Mouse (Mus musculus) limb, embryonic 15.5 days (tissue): Measurements from ENCODE around the gene Kmt2d. TPM values are rescaled to one million over a fixed set of nuclear protein-coding genes. Genes with fewer than 3 reads are reported as not detected.

Source experiments
- ATAC-seq: fragments of 200-750 bp; cut with Nextera tagmentation; 2 replicates; pipeline ENCODE4 v1.8.0; 2017; ENCODE audit warnings: low read depth, moderate TSS enrichment; ENCODE audit not compliant: insufficient number of reproducible peaks, low FRiP score, low TSS enrichment
- H3K27ac ChIP-seq: fragments of 300-500 bp; sonication (generic); 2 replicates; pipeline ENCODE4 v1.5.1; 2015; ENCODE audit warnings: moderate library complexity, mild to moderate bottlenecking, inconsistent platforms
- H3K27me3 ChIP-seq: fragments of 300-500 bp; sonication (generic); 2 replicates; pipeline ENCODE4 v1.6.1; 2015; ENCODE audit warnings: inconsistent platforms
- H3K36me3 ChIP-seq: fragments of 300-500 bp; sonication (generic); 2 replicates; pipeline ENCODE4 v1.6.1; 2015; ENCODE audit warnings: inconsistent platforms
- H3K4me1 ChIP-seq: fragments of 300-500 bp; sonication (generic); 2 replicates; pipeline ENCODE4 v1.6.1; 2015; ENCODE audit warnings: inconsistent platforms
- H3K4me2 ChIP-seq: fragments of 300-500 bp; sonication (generic); 2 replicates; pipeline ENCODE4 v1.6.1; 2015; ENCODE audit warnings: mild to moderate bottlenecking, inconsistent platforms
- H3K4me3 ChIP-seq: fragments of 300-500 bp; sonication (generic); 2 replicates; pipeline ENCODE4 v1.5.1; 2015; ENCODE audit warnings: mild to moderate bottlenecking, inconsistent platforms
- H3K9ac ChIP-seq: fragments of 300-500 bp; sonication (generic); 2 replicates; pipeline ENCODE4 v1.6.1; 2015; ENCODE audit warnings: inconsistent platforms
- H3K9me3 ChIP-seq: fragments of 300-500 bp; sonication (generic); 2 replicates; pipeline ENCODE4 v1.6.1; 2016; ENCODE audit warnings: inconsistent platforms
- WGBS: fragments of 180-500 bp; shearing (Covaris S2); methylation state at CpG from one replicate; pipeline ENCODE4 v1.1.7; 2015; 5-methylcytosine and 5-hydroxymethylcytosine counted together
- polyA plus RNA-seq: library from polyadenylated mRNA; unstranded; fragments of >200 nt; fragmentation: Nextera tagmentation; extraction: Ambion mirVana; gene quantifications from 2 replicates; pipeline ENCODE4 v1.2.1, GENCODE M21; 2015

Gene Kmt2d
- polyA plus RNA-seq, 1 experiment from 2014 or later: 13.7 TPM

DNA sequence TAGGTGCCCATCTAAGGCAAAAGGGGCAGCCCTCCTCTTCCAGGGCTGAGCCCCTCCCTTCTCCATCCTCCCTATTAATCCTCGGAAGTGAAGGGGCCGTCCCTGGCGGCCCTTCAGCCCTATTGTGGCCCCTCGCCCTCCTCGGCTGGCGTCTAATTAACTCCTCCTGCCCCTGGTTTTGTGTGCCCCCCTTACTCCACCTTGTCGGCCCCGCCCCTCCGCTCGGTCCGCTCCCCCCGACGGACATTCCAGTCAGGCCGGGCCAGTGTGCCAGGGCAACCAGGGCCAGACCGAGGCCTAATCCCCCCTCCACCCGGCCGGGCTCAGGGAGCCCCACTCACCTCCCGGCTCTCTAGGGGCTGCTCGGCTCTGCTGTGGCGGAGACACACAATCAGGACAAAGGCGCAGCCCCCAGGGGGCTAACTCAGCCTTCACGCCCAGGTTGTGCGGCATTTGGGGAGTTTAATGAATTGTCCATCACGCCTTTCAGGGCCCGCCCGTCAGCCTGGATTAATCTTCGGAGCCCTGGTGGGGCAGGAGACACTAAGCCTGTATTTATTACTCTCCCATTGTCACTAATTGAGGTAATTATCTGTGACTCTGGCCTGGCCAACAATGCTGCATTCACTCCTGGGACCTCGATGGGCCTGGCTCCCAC, 73.0 kb downstream of the Kmt2d start:
- Histone ChIP-seq H3K4me1 (peaks cover 17% of the 10 kb centered on the region), H3K9me3 (no peaks in the 10 kb centered on the region), H3K27ac (no peak overlapping the region), H3K4me3 (0 out of 2 replicates have a peak overlapping the region, but pooled peaks have one; percentile 4), H3K36me3 (no peaks in the 10 kb centered on the region), H3K4me2 (0 out of 2 replicates have a peak overlapping the region, but pooled peaks have one; percentile 1), H3K9ac (no peak overlapping the region), H3K27me3 (peaks cover 99% of the 10 kb centered on the region)
- no peak for ATAC-seq
- 3% methylated on average over 28 of the region's 28 CpGs for WGBS

DNA sequence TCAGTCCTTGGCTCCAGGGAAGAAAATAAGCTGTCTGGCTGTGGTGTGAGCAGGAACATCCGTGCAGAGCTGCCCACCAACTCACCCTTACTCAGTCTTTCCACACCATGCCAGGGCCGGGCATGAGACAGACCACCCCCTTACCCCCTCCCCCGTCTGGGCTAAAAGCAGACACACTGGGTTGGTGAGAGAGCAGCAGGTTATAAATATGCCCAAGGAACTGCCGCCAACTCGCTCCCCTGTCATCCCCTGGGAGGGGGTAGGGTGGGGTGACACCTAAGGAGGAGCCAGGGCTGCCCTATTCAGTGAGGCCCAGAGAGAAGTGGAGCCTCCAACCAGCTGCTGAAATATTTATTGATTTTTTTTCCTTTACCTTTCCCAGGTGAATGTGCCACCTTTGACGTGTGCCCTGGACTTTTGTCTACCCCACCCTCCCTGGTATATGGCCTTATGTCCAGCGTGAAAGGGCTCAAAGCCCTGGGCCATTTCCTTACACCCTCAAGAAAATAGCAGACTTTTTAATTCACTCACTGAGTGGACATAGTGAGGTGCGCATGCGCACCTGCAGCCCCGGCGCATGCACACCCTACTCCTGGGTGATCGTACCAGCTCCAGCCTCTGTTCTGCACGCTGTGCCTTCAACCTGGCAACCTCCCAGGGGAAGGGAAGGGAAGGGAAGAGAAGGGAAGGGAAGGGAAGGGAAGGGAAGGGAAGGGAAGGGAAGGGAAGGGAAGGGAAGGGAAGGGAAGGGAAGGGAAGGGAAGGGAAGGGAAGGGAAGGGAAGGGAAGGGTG, 74.0 kb downstream of the Kmt2d start:
- no peak for ATAC-seq
- Histone ChIP-seq H3K4me1 (peaks cover 26% of the 10 kb centered on the region), H3K27ac (no peak overlapping the region), H3K9ac (no peak overlapping the region), H3K4me2 (no peak overlapping the region), H3K9me3 (no peaks in the 10 kb centered on the region), H3K36me3 (no peaks in the 10 kb centered on the region), H3K4me3 (no peak overlapping the region), H3K27me3 (peaks cover 99% of the 10 kb centered on the region)
- WGBS: 5% methylated on average over 13 of the region's 13 CpGs

DNA sequence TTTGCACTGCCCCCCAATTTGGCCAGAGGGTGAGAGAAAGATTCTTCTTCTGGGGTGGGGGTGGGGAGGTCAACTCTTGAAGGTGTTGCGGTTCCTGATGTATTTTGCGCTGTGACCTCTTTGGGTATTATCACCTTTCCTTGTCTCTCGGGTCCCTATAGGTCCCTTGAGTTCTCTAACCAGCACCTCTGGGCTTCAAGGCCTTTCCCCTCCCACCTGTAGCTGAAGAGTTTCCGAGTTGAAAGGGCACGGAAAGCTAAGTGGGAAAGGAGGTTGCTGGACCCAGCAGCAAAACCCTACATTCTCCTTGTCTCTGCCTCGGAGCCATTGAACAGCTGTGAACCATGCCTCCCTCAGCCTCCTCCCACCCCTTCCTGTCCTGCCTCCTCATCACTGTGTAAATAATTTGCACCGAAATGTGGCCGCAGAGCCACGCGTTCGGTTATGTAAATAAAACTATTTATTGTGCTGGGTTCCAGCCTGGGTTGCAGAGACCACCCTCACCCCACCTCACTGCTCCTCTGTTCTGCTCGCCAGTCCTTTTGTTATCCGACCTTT, 77.8 kb downstream of the Kmt2d start:
- no peaks in the 10 kb centered on the region for H3K36me3 ChIP-seq
- H3K4me3 ChIP-seq: peak overlapping the region; percentile 35; the same call in 1 of the 2 replicates
- no peak for ATAC-seq
- H3K27me3 ChIP-seq: peaks cover 99% of the 10 kb centered on the region
- H3K9me3 ChIP-seq: no peaks in the 10 kb centered on the region
- H3K9ac ChIP-seq: no peak overlapping the region
- peaks cover 52% of the 10 kb centered on the region for H3K4me1 ChIP-seq
- peak overlapping the region; percentile 52; the same call in 1 of the 2 replicates for H3K4me2 ChIP-seq
- 3% methylated on average over 13 of the region's 13 CpGs for WGBS
- H3K27ac ChIP-seq: no peak overlapping the region

DNA sequence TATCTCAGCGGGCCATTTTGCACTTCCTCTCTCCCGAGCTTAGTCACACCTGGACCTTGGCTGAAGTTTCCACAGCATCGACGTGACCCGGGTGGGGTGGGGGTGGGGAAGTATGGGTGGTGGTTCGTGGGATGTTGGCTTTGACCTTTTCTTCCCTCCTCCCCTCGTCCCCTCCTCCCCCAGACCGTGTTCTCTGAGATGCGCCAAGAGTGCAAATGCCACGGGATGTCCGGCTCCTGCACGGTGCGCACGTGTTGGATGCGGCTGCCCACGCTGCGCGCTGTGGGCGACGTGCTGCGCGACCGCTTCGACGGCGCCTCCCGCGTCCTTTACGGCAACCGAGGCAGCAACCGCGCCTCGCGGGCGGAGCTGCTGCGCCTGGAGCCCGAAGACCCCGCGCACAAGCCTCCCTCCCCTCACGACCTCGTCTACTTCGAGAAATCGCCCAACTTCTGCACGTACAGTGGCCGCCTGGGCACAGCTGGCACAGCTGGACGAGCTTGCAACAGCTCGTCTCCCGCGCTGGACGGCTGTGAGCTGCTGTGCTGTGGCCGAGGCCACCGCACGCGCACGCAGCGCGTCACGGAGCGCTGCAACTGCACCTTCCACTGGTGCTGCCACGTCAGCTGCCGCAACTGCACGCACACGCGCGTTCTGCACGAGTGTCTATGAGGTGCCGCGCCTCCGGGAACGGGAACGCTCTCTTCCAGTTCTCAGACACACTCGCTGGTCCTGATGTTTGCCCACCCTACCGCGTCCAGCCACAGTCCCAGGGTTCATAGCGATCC, 78.6 kb downstream of the Kmt2d start:
- under 1% methylated on average over 75 of the region's 75 CpGs for WGBS
- Histone ChIP-seq H3K27ac (no peak overlapping the region), H3K9me3 (no peaks in the 10 kb centered on the region), H3K4me2 (peak overlapping the region; percentile 52), H3K4me3 (peak overlapping the region; percentile 35), H3K27me3 (peaks cover 99% of the 10 kb centered on the region), H3K9ac (no peak overlapping the region), H3K36me3 (no peaks in the 10 kb centered on the region), H3K4me1 (peaks cover 47% of the 10 kb centered on the region)
- no peak for ATAC-seq

DNA sequence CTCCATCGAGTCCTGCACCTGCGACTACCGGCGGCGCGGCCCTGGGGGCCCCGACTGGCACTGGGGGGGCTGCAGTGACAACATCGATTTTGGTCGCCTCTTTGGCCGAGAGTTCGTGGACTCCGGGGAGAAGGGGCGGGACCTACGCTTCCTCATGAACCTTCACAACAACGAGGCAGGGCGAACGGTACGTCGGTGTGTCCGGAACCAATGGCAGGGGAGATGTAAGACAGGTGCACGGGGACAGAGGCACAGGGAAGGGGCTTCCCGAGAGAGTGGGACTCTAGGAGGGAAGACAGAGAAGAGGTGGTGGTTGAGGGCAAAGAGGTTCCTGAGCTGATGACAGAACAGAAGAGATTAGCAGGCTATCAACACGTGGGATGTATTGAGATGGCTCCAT, 79.2 kb downstream of the Kmt2d start:
- Histone ChIP-seq H3K4me2 (no peak overlapping the region), H3K27me3 (peaks cover 98% of the 10 kb centered on the region), H3K36me3 (no peaks in the 10 kb centered on the region), H3K4me1 (peaks cover 43% of the 10 kb centered on the region), H3K9ac (no peak overlapping the region), H3K4me3 (peak overlapping the region; percentile 35), H3K9me3 (no peaks in the 10 kb centered on the region), H3K27ac (no peak overlapping the region)
- no peak for ATAC-seq
- WGBS: 2% methylated on average over 23 of the region's 23 CpGs

DNA sequence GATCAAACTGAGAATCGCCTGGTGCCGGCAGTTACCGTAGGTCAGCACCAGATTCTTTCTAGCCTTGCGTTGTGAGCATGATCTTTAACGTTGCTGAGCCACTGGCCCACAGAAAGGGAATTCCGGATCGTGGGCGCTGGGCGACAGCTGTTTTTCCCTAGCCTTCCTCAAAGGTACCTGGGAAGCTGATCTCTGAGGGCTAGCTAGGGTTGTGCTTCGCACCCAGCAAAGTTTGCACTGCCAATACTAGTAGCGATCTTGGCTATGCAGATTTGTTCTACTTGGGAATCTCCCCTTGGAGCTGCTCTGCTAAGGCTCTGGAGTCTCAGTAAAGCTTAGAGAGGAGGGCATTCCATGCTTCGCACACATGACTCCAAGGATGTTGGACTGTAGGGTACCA, 79.8 kb downstream of the Kmt2d start:
- 2% methylated on average over 12 of the region's 12 CpGs for WGBS
- H3K4me1 ChIP-seq: peaks cover 40% of the 10 kb centered on the region
- H3K9me3 ChIP-seq: no peaks in the 10 kb centered on the region
- no peak for ATAC-seq
- peak overlapping the region; percentile 21 for H3K4me3 ChIP-seq
- peaks cover 98% of the 10 kb centered on the region for H3K27me3 ChIP-seq
- no peak overlapping the region for H3K9ac ChIP-seq
- no peaks in the 10 kb centered on the region for H3K36me3 ChIP-seq
- no peak overlapping the region for H3K27ac ChIP-seq
- H3K4me2 ChIP-seq: peak overlapping the region; percentile 38

DNA sequence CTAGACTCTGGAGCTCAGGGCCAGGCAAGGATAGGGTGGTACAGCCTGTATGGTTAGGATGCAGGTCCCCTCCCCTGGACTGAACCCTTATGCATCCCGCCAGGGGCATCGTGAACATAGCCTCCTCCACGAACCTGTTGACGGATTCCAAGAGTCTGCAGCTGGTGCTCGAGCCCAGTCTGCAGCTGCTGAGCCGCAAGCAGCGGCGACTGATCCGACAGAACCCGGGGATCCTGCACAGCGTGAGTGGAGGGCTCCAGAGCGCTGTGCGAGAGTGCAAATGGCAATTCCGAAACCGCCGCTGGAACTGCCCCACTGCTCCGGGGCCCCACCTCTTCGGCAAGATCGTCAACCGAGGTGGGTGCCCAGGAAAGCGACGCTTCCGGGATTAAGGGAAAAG, 80.2 kb downstream of the Kmt2d start:
- ATAC-seq: no peak
- no peaks in the 10 kb centered on the region for H3K36me3 ChIP-seq
- H3K27me3 ChIP-seq: peaks cover 95% of the 10 kb centered on the region
- H3K4me3 ChIP-seq: peak overlapping the region; percentile 21
- H3K4me1 ChIP-seq: peaks cover 40% of the 10 kb centered on the region
- no peaks in the 10 kb centered on the region for H3K9me3 ChIP-seq
- WGBS: under 1% methylated on average over 23 of the region's 23 CpGs
- no peak overlapping the region for H3K27ac ChIP-seq
- H3K4me2 ChIP-seq: peak overlapping the region; percentile 38
- H3K9ac ChIP-seq: no peak overlapping the region

DNA sequence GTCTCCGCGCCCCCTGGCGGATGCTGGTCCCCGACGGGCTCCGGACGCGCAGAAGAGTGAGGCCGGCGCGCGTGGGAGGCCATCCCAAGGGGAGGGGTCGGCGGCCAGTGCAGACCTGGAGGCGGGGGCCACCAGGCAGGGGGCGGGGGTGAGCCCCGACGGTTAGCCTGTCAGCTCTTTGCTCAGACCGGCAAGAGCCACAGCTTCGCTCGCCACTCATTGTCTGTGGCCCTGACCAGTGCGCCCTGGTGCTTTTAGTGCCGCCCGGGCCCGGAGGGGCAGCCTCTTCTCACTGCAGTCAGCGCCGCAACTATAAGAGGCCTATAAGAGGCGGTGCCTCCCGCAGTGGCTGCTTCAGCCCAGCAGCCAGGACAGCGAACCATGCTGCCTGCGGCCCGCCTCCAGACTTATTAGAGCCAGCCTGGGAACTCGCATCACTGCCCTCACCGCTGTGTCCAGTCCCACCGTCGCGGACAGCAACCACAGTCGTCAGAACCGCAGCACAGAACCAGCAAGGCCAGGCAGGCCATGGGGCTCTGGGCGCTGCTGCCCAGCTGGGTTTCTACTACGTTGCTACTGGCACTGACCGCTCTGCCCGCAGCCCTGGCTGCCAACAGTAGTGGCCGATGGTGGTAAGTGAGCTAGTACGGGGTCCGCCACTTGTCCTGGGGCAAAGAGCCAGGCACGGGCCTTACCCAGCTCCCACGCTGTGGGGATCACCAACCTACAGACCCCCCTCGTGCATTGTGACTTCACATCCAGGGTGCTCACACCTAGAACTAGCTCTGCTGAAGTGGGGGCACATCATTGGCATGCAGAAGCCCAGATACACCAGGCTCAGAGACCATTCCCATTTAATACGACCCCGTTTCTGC, 81.1 kb downstream of the Kmt2d start, which contains the start of gene Wnt1:
TSS of gene Wnt1 (plus strand) at position 197 of the 875 bp plus-strand sequence.
- Histone ChIP-seq H3K9ac (no peak within 1 kb of the TSS), H3K9me3 (no peaks in the 10 kb centered on the region), H3K27me3 (peaks cover 90% of the 10 kb centered on the region), H3K4me2 (peak within 1 kb of the TSS; percentile 38), H3K36me3 (no peaks in the 10 kb centered on the region), H3K4me3 (peak within 1 kb of the TSS; percentile 21), H3K4me1 (peaks cover 40% of the 10 kb centered on the region), H3K27ac (no peak within 1 kb of the TSS)
- ATAC-seq: 0 out of 2 replicates have a peak, but pooled peaks have one; percentile 22
- WGBS: 4% methylated on average over 46 of the region's 51 CpGs

DNA sequence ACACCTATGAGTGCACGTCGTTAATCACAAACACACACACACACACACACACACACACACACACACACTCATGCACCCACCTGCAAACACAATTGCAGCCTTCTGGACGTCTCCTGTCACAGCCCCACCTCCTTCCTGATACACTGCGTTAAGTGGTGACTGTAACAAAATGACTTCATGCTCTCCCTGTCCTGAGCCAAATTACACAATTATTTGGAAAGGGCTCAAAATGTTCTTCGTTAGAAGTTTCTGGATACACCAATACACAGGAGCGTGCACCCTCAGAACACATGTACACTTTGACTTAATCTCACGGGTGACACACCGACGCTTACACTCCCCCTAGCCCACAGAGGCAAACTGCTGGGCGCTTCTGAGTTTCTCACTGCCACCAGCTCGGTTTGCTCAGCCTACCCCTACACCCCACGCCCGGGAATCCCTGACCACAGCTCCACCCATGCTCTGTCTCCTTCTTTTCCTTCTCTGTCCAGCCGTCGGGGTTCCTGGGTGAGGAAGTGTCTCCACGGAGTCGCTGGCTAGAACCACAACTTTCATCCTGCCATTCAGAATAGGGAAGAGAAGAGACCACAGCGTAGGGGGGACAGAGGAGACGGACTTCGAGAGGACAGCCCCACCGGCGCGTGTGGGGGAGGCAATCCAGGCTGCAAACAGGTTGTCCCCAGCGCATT, 81.9 kb downstream of the Kmt2d start:
- peak overlapping the region; percentile 17; the same call in 1 of the 2 replicates for H3K4me3 ChIP-seq
- H3K9me3 ChIP-seq: no peaks in the 10 kb centered on the region
- H3K27me3 ChIP-seq: peaks cover 84% of the 10 kb centered on the region
- H3K4me2 ChIP-seq: peak overlapping the region; percentile 19; the same call in 1 of the 2 replicates
- no peak overlapping the region for H3K9ac ChIP-seq
- 13% methylated on average over 24 of the region's 24 CpGs for WGBS
- no peaks in the 10 kb centered on the region for H3K36me3 ChIP-seq
- peaks cover 40% of the 10 kb centered on the region for H3K4me1 ChIP-seq
- no peak overlapping the region for H3K27ac ChIP-seq
- ATAC-seq: no peak

DNA sequence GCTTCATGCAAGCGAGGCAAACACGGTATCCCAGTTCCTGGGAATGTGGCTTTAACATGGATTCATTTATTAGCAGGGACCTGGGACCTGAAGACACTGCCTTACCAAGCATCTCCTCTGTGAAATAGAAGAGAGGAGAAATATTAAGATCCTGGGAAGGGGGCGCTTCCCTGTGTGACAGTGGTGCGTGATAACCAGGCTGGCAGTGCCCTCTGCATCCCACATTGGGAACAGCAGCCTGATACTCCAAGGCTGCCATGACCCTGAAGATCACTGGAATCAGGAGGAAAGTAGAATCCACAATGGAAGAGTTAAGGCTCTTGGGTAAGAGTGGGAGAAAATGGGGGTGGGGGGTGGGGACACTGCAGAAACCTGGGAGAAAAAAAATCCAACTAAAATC, 83.1 kb downstream of the Kmt2d start:
- no peak overlapping the region for H3K27ac ChIP-seq
- no peaks in the 10 kb centered on the region for H3K36me3 ChIP-seq
- no peak overlapping the region for H3K9ac ChIP-seq
- 26% methylated on average over 4 of the region's 4 CpGs for WGBS
- H3K4me2 ChIP-seq: no peak overlapping the region
- no peaks in the 10 kb centered on the region for H3K9me3 ChIP-seq
- peaks cover 35% of the 10 kb centered on the region for H3K4me1 ChIP-seq
- no peak overlapping the region for H3K4me3 ChIP-seq
- H3K27me3 ChIP-seq: peaks cover 74% of the 10 kb centered on the region
- no peak for ATAC-seq
